Mouse (Mus musculus): Measurements from ENCODE around the gene Ano2. TPM values are rescaled to one million over a fixed set of nuclear protein-coding genes. Genes with fewer than 3 reads are reported as not detected.

The Ano2 gene
- 0.10 and 0.11 TPM in 2 replicates for polyA plus RNA-seq (2012; rRNA removed; ENCODE audit: low replicate concordance)

GRCm38 (mm10) chr6:125690057-125690703 lies at the start of gene Ano2:
Gene Ano2, plus strand, starts transcription at chr6:125690419.

Other genes with a start within 250 kb of the Ano2 start
- 156 and 277 TPM in 2 replicates for gene Cd9, start 195.6 kb upstream of the Ano2 start, polyA plus RNA-seq (2012; rRNA removed; ENCODE audit: low replicate concordance)
- gene Vwf, start 143.6 kb upstream of the Ano2 start, polyA plus RNA-seq (2012; rRNA removed; ENCODE audit: low replicate concordance): 92.3 and 94.7 TPM in 2 replicates

Measured in mammary gland, adult 2 months (tissue).